Mouse (Mus musculus): Measurements from ENCODE around the gene Gm44503. TPM values are rescaled to one million over a fixed set of nuclear protein-coding genes. Genes with fewer than 3 reads are reported as not detected.
A peak's percentile ranks its signal among the peaks of the same experiment; 100 is the strongest.

Gm44503 gene
- polyA plus RNA-seq, 1 experiment from 2014 or later = not detected

DNA sequence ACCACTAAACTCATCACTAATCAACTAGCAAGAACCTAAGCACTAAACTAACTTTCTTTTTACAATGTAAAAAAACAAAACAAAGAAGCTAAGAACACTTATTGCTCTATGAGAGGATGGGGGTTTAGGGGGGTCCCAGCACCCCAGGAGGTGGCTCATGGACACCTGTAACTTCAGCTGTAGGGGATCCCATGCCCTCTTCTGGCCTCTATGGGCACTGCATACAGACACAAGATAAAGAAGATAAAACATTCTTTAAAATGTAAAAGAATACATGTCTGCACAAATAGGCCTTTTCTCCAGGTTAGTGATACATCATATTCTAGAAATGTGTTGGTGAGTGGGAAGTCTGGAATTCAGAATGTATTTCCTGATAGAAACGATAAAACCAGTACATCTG lies 74.8 kb downstream of the Gm44503 start:
- Histone ChIP-seq H3K4me2 (ENCODE audit: low read depth, low read length) (no peak overlapping the region), H3K4me3 (ENCODE audit: low read length) (no peak overlapping the region), H3K9ac (ENCODE audit: low read length) (no peak overlapping the region), H3K4me1 (replicated peaks; ENCODE audit: control insufficient read depth, insufficient read depth, low read length) (no peaks in the 10 kb centered on the region), H3K27ac (ENCODE audit: low read length) (no peak overlapping the region), H3K9me3 (ENCODE audit: control insufficient read depth, low read length) (no peaks in the 10 kb centered on the region), H3K27me3 (ENCODE audit: control insufficient read depth, insufficient read depth, low read depth, low read length) (no peaks in the 10 kb centered on the region), H3K36me3 (ENCODE audit: control insufficient read depth, insufficient read depth, low read length) (peaks cover 10% of the 10 kb centered on the region; the same call in 1 of the 2 replicates)
- 86% methylated on average over 1 of the region's 1 CpGs for WGBS
- ATAC-seq (ENCODE audit: low read depth) = no peak

DNA sequence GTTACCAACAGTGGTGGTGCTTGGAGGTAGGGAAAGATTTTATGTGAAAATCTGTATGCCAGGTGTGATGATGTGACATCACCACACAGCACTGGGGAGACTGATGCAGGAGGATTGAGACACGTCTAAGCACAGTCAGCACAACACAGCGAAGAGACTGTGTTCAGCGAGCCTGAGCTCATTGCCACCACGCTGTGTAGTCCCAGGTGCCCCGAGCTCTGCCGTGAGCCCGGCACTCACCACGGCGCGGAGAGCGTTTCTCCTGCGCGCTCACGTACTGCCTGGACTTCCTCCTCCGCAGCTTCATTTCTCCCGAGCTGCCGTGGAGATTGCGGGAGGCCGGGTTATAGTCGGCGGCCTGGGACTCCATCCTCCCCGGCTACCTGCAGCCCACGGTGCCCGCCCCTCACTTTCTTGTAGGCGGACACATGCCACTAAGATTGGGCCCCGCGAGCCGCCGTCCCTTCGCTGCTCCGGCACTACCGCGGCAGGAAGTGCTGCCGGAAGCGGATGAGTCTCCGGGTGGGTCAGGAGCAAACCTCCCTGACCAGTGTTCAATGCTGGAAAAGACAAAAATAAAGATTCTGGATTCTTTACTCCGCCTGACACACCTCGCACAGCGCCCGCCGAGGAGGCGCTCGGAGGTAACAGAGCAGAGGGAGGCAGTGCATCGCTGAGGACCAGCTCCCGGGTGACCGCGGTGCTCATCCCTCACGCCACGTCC lies 80.7 kb downstream of the Gm44503 start:
- Histone ChIP-seq H3K27ac (ENCODE audit: low read length) (peak overlapping the region; percentile 83), H3K9ac (ENCODE audit: low read length) (peak overlapping the region; percentile 93), H3K9me3 (ENCODE audit: control insufficient read depth, low read length) (no peaks in the 10 kb centered on the region), H3K4me1 (replicated peaks; ENCODE audit: control insufficient read depth, insufficient read depth, low read length) (peaks cover 12% of the 10 kb centered on the region), H3K36me3 (ENCODE audit: control insufficient read depth, insufficient read depth, low read length) (no peaks in the 10 kb centered on the region), H3K27me3 (ENCODE audit: control insufficient read depth, insufficient read depth, low read depth, low read length) (no peaks in the 10 kb centered on the region), H3K4me2 (ENCODE audit: low read depth, low read length) (peak overlapping the region; percentile 95), H3K4me3 (ENCODE audit: low read length) (peak overlapping the region; percentile 96)
- peak; percentile 87 for ATAC-seq (ENCODE audit: low read depth)
- WGBS = under 1% methylated on average over 49 of the region's 49 CpGs

DNA sequence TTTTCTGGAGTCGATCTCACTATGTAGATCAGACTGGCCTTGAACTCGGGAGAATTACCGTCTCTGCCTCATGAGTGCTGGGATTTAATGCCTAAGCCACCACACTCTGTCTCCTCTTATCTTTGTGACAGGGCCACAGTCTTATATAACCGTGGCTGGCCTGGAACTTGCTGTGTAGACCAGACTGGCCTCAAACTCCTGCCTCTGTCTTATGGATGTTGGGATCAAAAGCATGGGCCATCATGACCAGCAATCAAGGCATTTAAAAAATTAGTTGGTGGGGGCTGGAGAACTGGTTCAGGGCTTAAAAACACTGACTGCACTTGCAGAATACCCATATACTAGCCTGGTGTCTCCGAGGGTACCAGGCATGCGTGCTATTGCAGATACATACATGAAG lies 81.4 kb downstream of the Gm44503 start, which contains the start of gene Pigb:
Gene Pigb, minus strand, starts transcription at position 299 of the 400 bp plus-strand sequence.
- no peak for ATAC-seq (ENCODE audit: low read depth)
- peak within 1 kb of the TSS; percentile 96 for H3K4me3 ChIP-seq (ENCODE audit: low read length)
- H3K9me3 ChIP-seq (ENCODE audit: control insufficient read depth, low read length) = no peaks in the 10 kb centered on the region
- H3K4me1 ChIP-seq (replicated peaks; ENCODE audit: control insufficient read depth, insufficient read depth, low read length) = peaks cover 16% of the 10 kb centered on the region
- no peaks in the 10 kb centered on the region for H3K27me3 ChIP-seq (ENCODE audit: control insufficient read depth, insufficient read depth, low read depth, low read length)
- WGBS = 28% methylated on average over 6 of the region's 6 CpGs
- H3K9ac ChIP-seq (ENCODE audit: low read length) = peak within 1 kb of the TSS; percentile 93
- H3K4me2 ChIP-seq (ENCODE audit: low read depth, low read length) = peak within 1 kb of the TSS; percentile 95
- peak within 1 kb of the TSS; percentile 83 for H3K27ac ChIP-seq (ENCODE audit: low read length)
- no peaks in the 10 kb centered on the region for H3K36me3 ChIP-seq (ENCODE audit: control insufficient read depth, insufficient read depth, low read length)

DNA sequence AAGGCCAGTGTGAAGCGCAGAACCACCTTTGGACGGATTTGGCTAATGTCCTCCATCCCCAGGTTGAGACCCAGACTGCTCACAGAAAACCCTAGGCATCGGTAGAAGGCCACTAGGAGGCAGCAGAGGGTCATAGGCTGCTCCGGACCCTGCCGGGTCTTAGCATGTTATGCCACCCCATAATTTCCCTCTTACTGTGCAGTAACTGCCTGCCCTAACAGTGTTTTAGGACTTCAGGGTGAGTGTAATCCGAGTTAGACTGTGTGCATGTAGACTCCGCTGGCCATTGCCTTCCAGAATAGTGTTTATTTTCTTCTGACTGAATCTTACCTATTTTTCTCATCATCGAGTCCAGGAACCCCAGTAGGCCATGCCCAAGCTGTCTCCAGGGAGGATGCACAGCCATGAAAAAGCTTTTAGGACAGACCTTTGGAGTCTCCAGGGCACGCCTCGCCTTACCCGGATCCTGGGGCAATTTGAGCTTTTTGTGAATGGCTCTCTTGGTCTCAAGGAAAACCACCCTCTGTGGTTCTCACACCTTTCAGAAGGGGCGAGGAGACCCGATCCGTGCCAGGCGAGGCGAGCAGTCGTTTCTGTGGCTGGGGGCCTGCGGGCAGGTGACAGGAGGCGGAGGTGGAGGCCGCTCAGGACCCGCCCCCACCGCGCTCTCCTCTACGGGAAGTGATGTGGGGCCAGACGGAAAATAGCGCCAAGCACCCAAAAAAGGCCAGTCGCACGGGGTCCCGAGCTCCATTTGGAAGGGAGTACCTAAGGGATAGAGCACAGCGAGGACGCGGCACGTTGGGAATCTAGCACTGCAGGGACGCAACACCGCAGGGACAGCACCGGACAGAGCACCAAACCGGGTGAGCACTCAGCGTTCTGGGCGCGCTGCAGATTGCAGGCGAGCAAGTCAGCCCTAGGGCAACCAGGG lies 85.8 kb downstream of the Gm44503 start, which contains the start of gene Rab27a:
Gene Rab27a, plus strand, starts transcription at position 709 of the 934 bp plus-strand sequence.
- peaks cover 19% of the 10 kb centered on the region for H3K4me1 ChIP-seq (replicated peaks; ENCODE audit: control insufficient read depth, insufficient read depth, low read length)
- H3K4me2 ChIP-seq (ENCODE audit: low read depth, low read length) = peak within 1 kb of the TSS; percentile 93
- H3K27me3 ChIP-seq (ENCODE audit: control insufficient read depth, insufficient read depth, low read depth, low read length) = no peaks in the 10 kb centered on the region
- peak within 1 kb of the TSS; percentile 61 for H3K4me3 ChIP-seq (ENCODE audit: low read length)
- peak within 1 kb of the TSS; percentile 74 for H3K9ac ChIP-seq (ENCODE audit: low read length)
- under 1% methylated on average over 41 of the region's 41 CpGs for WGBS
- ATAC-seq (ENCODE audit: low read depth) = peak; percentile 77
- peak within 1 kb of the TSS; percentile 39 for H3K27ac ChIP-seq (ENCODE audit: low read length)
- no peaks in the 10 kb centered on the region for H3K36me3 ChIP-seq (ENCODE audit: control insufficient read depth, insufficient read depth, low read length)
- no peaks in the 10 kb centered on the region for H3K9me3 ChIP-seq (ENCODE audit: control insufficient read depth, low read length)

DNA sequence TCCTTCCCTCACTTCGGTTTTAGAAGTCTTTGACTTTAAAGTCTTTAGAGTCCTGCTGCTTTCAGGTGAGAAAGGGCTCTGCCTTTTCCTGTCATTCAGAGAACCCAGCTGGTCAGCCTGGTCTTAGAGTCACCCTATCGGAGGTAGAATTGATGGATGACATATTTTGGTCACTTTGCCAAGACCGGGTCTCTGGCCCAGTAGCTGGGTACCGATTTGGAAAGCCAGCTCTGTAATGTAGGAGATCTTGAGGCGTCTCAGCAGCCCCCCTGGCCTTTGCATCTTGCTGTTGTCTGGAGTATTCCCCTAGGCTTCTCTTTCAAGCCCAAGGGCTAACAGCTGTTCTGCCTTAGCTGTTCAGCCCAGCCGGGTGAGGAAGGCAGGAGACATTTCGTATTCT lies 86.6 kb downstream of the Gm44503 start:
- H3K4me1 ChIP-seq (replicated peaks; ENCODE audit: control insufficient read depth, insufficient read depth, low read length) = peaks cover 22% of the 10 kb centered on the region
- no peaks in the 10 kb centered on the region for H3K36me3 ChIP-seq (ENCODE audit: control insufficient read depth, insufficient read depth, low read length)
- peak overlapping the region; percentile 74 for H3K9ac ChIP-seq (ENCODE audit: low read length)
- H3K9me3 ChIP-seq (ENCODE audit: control insufficient read depth, low read length) = no peaks in the 10 kb centered on the region
- no peak overlapping the region; the same call in 1 of the 2 replicates for H3K27ac ChIP-seq (ENCODE audit: low read length)
- no peaks in the 10 kb centered on the region for H3K27me3 ChIP-seq (ENCODE audit: control insufficient read depth, insufficient read depth, low read depth, low read length)
- ATAC-seq (ENCODE audit: low read depth) = no peak
- 12% methylated on average over 7 of the region's 7 CpGs for WGBS
- H3K4me2 ChIP-seq (ENCODE audit: low read depth, low read length) = peak overlapping the region; percentile 93
- peak overlapping the region; percentile 61 for H3K4me3 ChIP-seq (ENCODE audit: low read length)

DNA sequence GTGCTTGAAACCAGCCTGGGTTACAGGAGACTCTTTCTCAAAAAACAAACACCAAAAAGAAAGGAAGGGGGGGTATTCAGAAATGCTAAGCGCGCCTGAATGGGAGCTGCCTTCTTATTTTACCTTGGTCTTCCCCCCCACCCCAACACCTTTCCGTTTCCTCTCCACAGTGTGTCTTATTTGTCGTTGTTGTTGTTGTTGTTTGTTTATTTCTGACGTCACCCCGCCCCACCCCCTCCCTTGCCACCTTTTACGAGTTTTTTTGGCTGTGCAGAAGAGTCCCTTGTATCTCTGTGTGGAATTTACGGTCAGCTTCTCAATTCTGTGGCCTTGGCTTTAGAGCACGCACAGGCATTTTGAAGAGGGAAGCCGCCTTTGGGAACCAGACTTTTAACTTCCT lies 87.1 kb downstream of the Gm44503 start:
- no peaks in the 10 kb centered on the region for H3K27me3 ChIP-seq (ENCODE audit: control insufficient read depth, insufficient read depth, low read depth, low read length)
- H3K9ac ChIP-seq (ENCODE audit: low read length) = no peak overlapping the region; the same call in 1 of the 2 replicates
- H3K36me3 ChIP-seq (ENCODE audit: control insufficient read depth, insufficient read depth, low read length) = no peaks in the 10 kb centered on the region
- WGBS = 66% methylated on average over 10 of the region's 10 CpGs
- peaks cover 18% of the 10 kb centered on the region for H3K4me1 ChIP-seq (replicated peaks; ENCODE audit: control insufficient read depth, insufficient read depth, low read length)
- H3K27ac ChIP-seq (ENCODE audit: low read length) = no peak overlapping the region
- ATAC-seq (ENCODE audit: low read depth) = no peak
- H3K9me3 ChIP-seq (ENCODE audit: control insufficient read depth, low read length) = no peaks in the 10 kb centered on the region
- H3K4me3 ChIP-seq (ENCODE audit: low read length) = peak overlapping the region; percentile 61; the same call in 1 of the 2 replicates
- H3K4me2 ChIP-seq (ENCODE audit: low read depth, low read length) = peak overlapping the region; percentile 93

DNA sequence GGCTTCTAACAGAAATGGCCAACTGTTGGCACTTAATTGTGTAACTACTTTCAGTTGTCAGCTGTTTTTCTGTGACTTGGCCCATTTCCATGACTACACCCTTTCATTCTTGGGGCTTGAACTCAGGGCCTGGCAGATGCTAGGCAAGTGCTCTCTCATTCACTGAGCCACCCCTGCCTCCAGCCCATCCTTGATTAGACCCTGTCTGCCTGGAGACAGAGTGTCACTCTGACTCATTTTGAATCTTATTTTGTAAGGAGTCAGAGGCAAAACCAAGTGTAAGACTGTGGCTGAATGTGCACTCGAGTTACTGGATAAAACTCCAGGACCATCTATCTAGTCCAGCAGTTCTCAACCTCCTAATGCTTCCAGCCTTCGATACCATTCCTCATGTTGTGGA lies 89.3 kb downstream of the Gm44503 start:
- Histone ChIP-seq H3K36me3 (ENCODE audit: control insufficient read depth, insufficient read depth, low read length) (no peaks in the 10 kb centered on the region), H3K4me2 (ENCODE audit: low read depth, low read length) (no peak overlapping the region), H3K9ac (ENCODE audit: low read length) (no peak overlapping the region), H3K9me3 (ENCODE audit: control insufficient read depth, low read length) (no peaks in the 10 kb centered on the region), H3K4me3 (ENCODE audit: low read length) (no peak overlapping the region), H3K27ac (ENCODE audit: low read length) (no peak overlapping the region), H3K4me1 (replicated peaks; ENCODE audit: control insufficient read depth, insufficient read depth, low read length) (peaks cover 18% of the 10 kb centered on the region), H3K27me3 (ENCODE audit: control insufficient read depth, insufficient read depth, low read depth, low read length) (no peaks in the 10 kb centered on the region)
- 84% methylated on average over 2 of the region's 2 CpGs for WGBS
- ATAC-seq (ENCODE audit: low read depth) = no peak

DNA sequence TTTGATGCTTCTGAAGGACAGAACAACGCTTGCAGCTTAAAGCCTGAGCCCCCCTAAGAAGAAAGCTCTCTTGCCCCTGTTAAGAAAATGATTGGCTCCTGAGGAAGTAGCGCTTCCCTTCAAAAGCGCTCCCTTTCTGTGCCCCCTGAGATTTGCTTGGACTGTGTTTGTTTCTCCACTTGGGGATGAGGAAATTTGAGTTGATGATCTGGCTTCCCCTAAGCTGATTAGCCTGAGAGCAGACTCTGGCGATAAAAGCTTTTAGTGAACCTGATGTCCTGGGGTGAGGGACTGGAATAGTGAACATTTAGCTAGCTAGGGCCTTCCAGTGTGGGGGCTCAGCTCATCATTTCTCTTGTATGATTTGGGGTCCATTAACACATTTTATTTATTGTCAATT lies 90.3 kb downstream of the Gm44503 start:
- H3K27ac ChIP-seq (ENCODE audit: low read length) = no peak overlapping the region

DNA sequence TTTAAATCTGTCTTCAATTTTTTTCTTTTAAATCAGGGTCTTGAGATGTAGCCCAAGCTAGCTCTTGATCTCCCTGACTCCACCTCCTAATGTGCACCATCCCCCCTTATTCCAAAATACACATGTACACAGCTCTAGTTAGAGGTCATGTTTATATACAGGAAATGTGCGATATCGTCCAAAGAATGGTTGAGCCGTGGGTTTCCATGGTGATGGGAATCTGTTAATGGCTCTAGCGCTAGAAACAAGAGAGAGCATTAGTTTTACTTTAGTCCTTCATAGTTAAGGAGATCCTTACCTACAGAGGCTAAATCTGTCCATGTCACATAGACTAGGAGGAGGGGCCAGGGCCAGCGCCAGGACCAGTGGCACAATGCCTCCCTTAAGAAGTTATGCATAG lies 91.2 kb downstream of the Gm44503 start:
- Histone ChIP-seq H3K36me3 (ENCODE audit: control insufficient read depth, insufficient read depth, low read length) (no peaks in the 10 kb centered on the region), H3K4me3 (ENCODE audit: low read length) (no peak overlapping the region), H3K27me3 (ENCODE audit: control insufficient read depth, insufficient read depth, low read depth, low read length) (no peaks in the 10 kb centered on the region), H3K9me3 (ENCODE audit: control insufficient read depth, low read length) (no peaks in the 10 kb centered on the region), H3K27ac (ENCODE audit: low read length) (no peak overlapping the region), H3K4me1 (replicated peaks; ENCODE audit: control insufficient read depth, insufficient read depth, low read length) (peaks cover 13% of the 10 kb centered on the region), H3K9ac (ENCODE audit: low read length) (no peak overlapping the region), H3K4me2 (ENCODE audit: low read depth, low read length) (no peak overlapping the region)
- 19% methylated on average over 5 of the region's 5 CpGs for WGBS
- ATAC-seq (ENCODE audit: low read depth) = 0 out of 2 replicates have a peak, but pooled peaks have one; percentile 44

More for the DNA sequence above, 90.3 kb downstream of the Gm44503 start:
- Histone ChIP-seq H3K4me2 (ENCODE audit: low read depth, low read length) (no peak overlapping the region), H3K9ac (ENCODE audit: low read length) (no peak overlapping the region), H3K4me3 (ENCODE audit: low read length) (no peak overlapping the region), H3K27me3 (ENCODE audit: control insufficient read depth, insufficient read depth, low read depth, low read length) (no peaks in the 10 kb centered on the region), H3K4me1 (replicated peaks; ENCODE audit: control insufficient read depth, insufficient read depth, low read length) (peaks cover 18% of the 10 kb centered on the region), H3K9me3 (ENCODE audit: control insufficient read depth, low read length) (no peaks in the 10 kb centered on the region), H3K36me3 (ENCODE audit: control insufficient read depth, insufficient read depth, low read length) (no peaks in the 10 kb centered on the region)
- ATAC-seq (ENCODE audit: low read depth) = no peak
- 19% methylated on average over 4 of the region's 4 CpGs for WGBS

Data from lung, embryonic 16.5 days (tissue).